Mouse (Mus musculus) hindbrain, postnatal 0 days (tissue): ENCODE data around the gene Rtbdn. TPM values are rescaled to one million over a fixed set of nuclear protein-coding genes. Genes with fewer than 3 reads are reported as not detected.
A peak's percentile ranks its signal among the peaks of the same experiment; 100 is the strongest.

ENCODE experiments used
- ATAC-seq: fragments of 200-750 bp; cut with Nextera tagmentation; 2 replicates; pipeline ENCODE4 v1.8.0; 2017; ENCODE audit warnings: mild to moderate bottlenecking, moderate TSS enrichment, moderate library complexity
- DNase-seq: peaks from one replicate; pipeline ENCODE4 v3.0.0-alpha.2; 2015; ENCODE audit warnings: low spot score
- H3K27ac ChIP-seq: fragments of 300-500 bp; sonication (generic); 2 replicates; pipeline ENCODE4 v1.5.1; 2014; ENCODE audit warnings: mild to moderate bottlenecking
- H3K27me3 ChIP-seq: fragments of 300-500 bp; sonication (generic); 2 replicates; pipeline ENCODE4 v1.6.1; 2014; ENCODE audit warnings: low read length, mixed read lengths; ENCODE audit not compliant: insufficient read depth
- H3K36me3 ChIP-seq: fragments of 300-500 bp; sonication (generic); 2 replicates; pipeline ENCODE4 v1.6.1; 2014; ENCODE audit warnings: low read length, mixed read lengths; ENCODE audit not compliant: insufficient read depth
- H3K4me1 ChIP-seq: fragments of 300-500 bp; sonication (generic); 2 replicates; pipeline ENCODE4 v1.6.1; 2014; ENCODE audit warnings: antibody characterized with exemption, low read length, mixed read lengths; ENCODE audit not compliant: insufficient read depth
- H3K4me2 ChIP-seq: fragments of 300-500 bp; sonication (generic); 2 replicates; pipeline ENCODE4 v1.6.1; 2014; ENCODE audit warnings: low read depth, mild to moderate bottlenecking, low read length, moderate library complexity, mixed read lengths
- H3K4me3 ChIP-seq: fragments of 300-500 bp; sonication (generic); 2 replicates; pipeline ENCODE4 v1.5.1; 2014; ENCODE audit warnings: low read length
- H3K9ac ChIP-seq: fragments of 300-500 bp; sonication (generic); replicated peaks from 2 replicates; pipeline ENCODE4 v1.6.1; 2014; ENCODE audit warnings: mild to moderate bottlenecking, low read length, moderate library complexity, mixed read lengths
- H3K9me3 ChIP-seq: fragments of 300-500 bp; sonication (generic); 2 replicates; pipeline ENCODE4 v1.6.1; 2016; ENCODE audit warnings: low read length, mixed read lengths
- CTCF ChIP-seq: IDR thresholded peaks from 2 replicates; pipeline ENCODE4 v1.5.1; 2016; ENCODE audit warnings: antibody characterized with exemption, control low read depth, low read depth
- WGBS: fragments of 180-500 bp; shearing (Covaris S2); extraction: QIAGEN DNeasy Blood & Tissue Kit; methylation state at CpG from one replicate; pipeline ENCODE4 v1.1.7; 2014; 5-methylcytosine and 5-hydroxymethylcytosine counted together
- polyA plus RNA-seq: library from polyadenylated mRNA; unstranded; fragments of >200 nt; fragmentation: Nextera tagmentation; extraction: Ambion mirVana; gene quantifications from 2 replicates; pipeline ENCODE4 v1.2.1, GENCODE M21; 2015
- total RNA-seq: library from RNA; depleted of rRNA; stranded (reverse); fragments of >200 nt; gene quantifications from 2 replicates; pipeline ENCODE4 v1.2.3, GENCODE M21; 2014

The Rtbdn gene
- total and polyA plus RNA-seq, 2 experiments from 2014 or later, result 4.1 to 5.8 TPM

GRCm38 (mm10) chr8:84967532-84968304, 20.9 kb downstream of the Rtbdn start:
- ATAC-seq (no peak), DNase-seq (no peak)
- no peaks in the 10 kb centered on the region for H3K9me3 ChIP-seq
- H3K4me3 ChIP-seq, result no peak overlapping the region
- 86% methylated on average over 13 of the region's 13 CpGs for WGBS
- no peak overlapping the region for H3K9ac ChIP-seq
- peaks cover 18% of the 10 kb centered on the region; the same call in 1 of the 2 replicates for H3K36me3 ChIP-seq
- H3K4me2 ChIP-seq, result no peak overlapping the region
- H3K4me1 ChIP-seq, result peaks cover 17% of the 10 kb centered on the region
- no peaks in the 10 kb centered on the region for H3K27me3 ChIP-seq
- H3K27ac ChIP-seq, result no peak overlapping the region
- no peak for TF ChIP-seq CTCF

GRCm38 (mm10) chr8:84968650-84969049, 21.9 kb downstream of the Rtbdn start:
- Histone ChIP-seq H3K27ac (peak overlapping the region; percentile 91), H3K4me1 (peaks cover 17% of the 10 kb centered on the region), H3K4me3 (peak overlapping the region; percentile 73), H3K4me2 (peak overlapping the region; percentile 88), H3K36me3 (peaks cover 18% of the 10 kb centered on the region; the same call in 1 of the 2 replicates), H3K9ac (peak overlapping the region; percentile 88; the same call in 1 of the 2 replicates), H3K27me3 (no peaks in the 10 kb centered on the region), H3K9me3 (no peaks in the 10 kb centered on the region)
- no peak for TF ChIP-seq CTCF
- WGBS, result 24% methylated on average over 2 of the region's 2 CpGs
- no peak for ATAC-seq
- DNase-seq, result no peak

GRCm38 (mm10) chr8:84969241-84970134, 22.7 kb downstream of the Rtbdn start, which contains the start of the genes Gm49661, Prdx2 and Rnaseh2a:
TSS of gene Gm49661 (minus strand) at chr8:84969433.
TSS of gene Prdx2 (plus strand) at chr8:84969587.
TSS of gene Rnaseh2a (minus strand) at chr8:84969767.
- Histone ChIP-seq H3K4me3 (peak within 1 kb of the TSS; percentile 73), H3K4me1 (peaks cover 17% of the 10 kb centered on the region), H3K9me3 (no peaks in the 10 kb centered on the region), H3K9ac (peak within 1 kb of the TSS; percentile 88), H3K36me3 (peaks cover 18% of the 10 kb centered on the region; the same call in 1 of the 2 replicates), H3K27me3 (no peaks in the 10 kb centered on the region), H3K27ac (peak within 1 kb of the TSS; percentile 91), H3K4me2 (peak within 1 kb of the TSS; percentile 88)
- under 1% methylated on average over 54 of the region's 56 CpGs for WGBS
- no peak for TF ChIP-seq CTCF
- DNase-seq (peak; percentile 91), ATAC-seq (peak; percentile 79)

- WGBS, result 6% methylated on average over 21 of the region's 21 CpGs
- H3K4me3 ChIP-seq, result peak overlapping the region; percentile 73
Observed at GRCm38 (mm10) chr8:84970135-84970790, 23.5 kb downstream of the Rtbdn start.

GRCm38 (mm10) chr8:84970913-84971312, 24.1 kb downstream of the Rtbdn start:
- Histone ChIP-seq H3K27ac (no peak overlapping the region), H3K4me2 (peak overlapping the region; percentile 88), H3K4me3 (peak overlapping the region; percentile 73), H3K27me3 (no peaks in the 10 kb centered on the region), H3K36me3 (peaks cover 18% of the 10 kb centered on the region; the same call in 1 of the 2 replicates), H3K4me1 (peaks cover 18% of the 10 kb centered on the region), H3K9me3 (no peaks in the 10 kb centered on the region), H3K9ac (peak overlapping the region; percentile 88)
- WGBS, result 66% methylated on average over 5 of the region's 5 CpGs
- DNase-seq, result no peak
- no peak for ATAC-seq
- TF ChIP-seq CTCF, result no peak

More at GRCm38 (mm10) chr8:84970135-84970790, 23.5 kb downstream of the Rtbdn start:
- TF ChIP-seq CTCF, result no peak
- H3K36me3 ChIP-seq, result peaks cover 18% of the 10 kb centered on the region; the same call in 1 of the 2 replicates
- H3K4me2 ChIP-seq, result peak overlapping the region; percentile 88
- no peaks in the 10 kb centered on the region for H3K27me3 ChIP-seq
- DNase-seq (no peak), ATAC-seq (no peak)
- peak overlapping the region; percentile 88 for H3K9ac ChIP-seq
- H3K4me1 ChIP-seq, result peaks cover 17% of the 10 kb centered on the region
- H3K27ac ChIP-seq, result peak overlapping the region; percentile 91
- no peaks in the 10 kb centered on the region for H3K9me3 ChIP-seq

- H3K4me2 ChIP-seq, result no peak overlapping the region
- no peaks in the 10 kb centered on the region for H3K9me3 ChIP-seq
- H3K36me3 ChIP-seq, result peaks cover 18% of the 10 kb centered on the region; the same call in 1 of the 2 replicates
- DNase-seq (no peak), ATAC-seq (no peak)
- H3K4me1 ChIP-seq, result peaks cover 22% of the 10 kb centered on the region
- H3K27ac ChIP-seq, result no peak overlapping the region
- H3K4me3 ChIP-seq, result no peak overlapping the region
- H3K9ac ChIP-seq, result no peak overlapping the region
- WGBS, result 86% methylated on average over 1 of the region's 1 CpGs
- no peaks in the 10 kb centered on the region for H3K27me3 ChIP-seq
- TF ChIP-seq CTCF, result no peak
Observed at GRCm38 (mm10) chr8:84973079-84973478, 26.3 kb downstream of the Rtbdn start.
